Mouse (Mus musculus) cortical plate, adult 2 months (tissue): ENCODE results near the gene Mospd2.

Experiments used
- CTCF ChIP-seq: fragments of 200-500 bp; IDR thresholded peaks from 2 replicates; pipeline ENCODE4 v1.5.1; 2011; ENCODE audit warnings: mild to moderate bottlenecking, control low read depth, low read length; ENCODE audit not compliant: insufficient read depth; ENCODE audit errors: extremely low read depth
- POLR2A ChIP-seq: fragments of 200-500 bp; IDR thresholded peaks from 2 replicates; pipeline ENCODE4 v1.6.1; 2011; ENCODE audit warnings: mild to moderate bottlenecking, low read length, control low read depth; ENCODE audit not compliant: insufficient read depth; ENCODE audit errors: extremely low read depth

- TF ChIP-seq POLR2A (no peak), CTCF (no peak)
Measured at GRCm38 (mm10) chrX:164978866-164979265, 1.3 kb downstream of the Mospd2 start.
